Mouse (Mus musculus): ENCODE results near the gene Lypd6b.

Lypd6b gene

DNA sequence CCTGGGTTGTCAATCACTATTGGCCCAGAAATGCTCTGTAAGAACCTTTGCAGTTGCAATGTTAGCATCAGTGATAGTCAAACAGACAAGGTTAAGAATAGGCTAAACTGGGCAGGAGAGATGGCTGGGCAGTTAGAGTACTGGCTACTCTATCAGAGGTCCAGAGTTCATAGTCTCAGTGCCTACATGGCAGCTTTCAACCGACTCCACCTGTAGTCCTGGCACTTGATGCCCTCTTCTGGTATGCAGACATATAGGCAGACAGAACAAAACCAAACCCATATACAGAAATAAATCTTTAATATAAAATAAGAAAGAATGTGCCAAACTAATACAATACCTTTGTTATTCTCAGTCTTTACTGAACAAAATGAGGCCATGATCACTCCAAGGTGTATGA, 83.5 kb downstream of the Lypd6b start:
- no peak for DNase-seq

DNA sequence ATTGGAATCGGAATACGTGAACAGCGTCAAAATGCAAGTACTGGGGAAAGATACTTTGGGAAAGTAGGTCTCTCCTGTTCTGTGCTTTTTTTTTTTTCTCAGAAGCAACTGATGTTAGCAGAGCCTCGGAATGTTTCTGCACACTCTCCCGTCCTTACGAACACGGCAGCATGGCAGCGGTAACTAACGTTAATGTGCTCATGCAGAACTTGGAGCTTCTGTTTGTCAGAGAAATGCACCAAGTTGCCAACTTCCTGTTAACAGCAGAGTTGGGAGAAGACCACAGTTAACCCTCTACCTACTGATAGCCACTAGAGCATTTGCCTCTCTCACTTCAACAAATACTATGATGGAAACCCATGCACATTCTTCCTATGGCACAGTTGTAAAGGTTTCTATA, 93.0 kb downstream of the Lypd6b start:
- DNase-seq: no peak

DNA sequence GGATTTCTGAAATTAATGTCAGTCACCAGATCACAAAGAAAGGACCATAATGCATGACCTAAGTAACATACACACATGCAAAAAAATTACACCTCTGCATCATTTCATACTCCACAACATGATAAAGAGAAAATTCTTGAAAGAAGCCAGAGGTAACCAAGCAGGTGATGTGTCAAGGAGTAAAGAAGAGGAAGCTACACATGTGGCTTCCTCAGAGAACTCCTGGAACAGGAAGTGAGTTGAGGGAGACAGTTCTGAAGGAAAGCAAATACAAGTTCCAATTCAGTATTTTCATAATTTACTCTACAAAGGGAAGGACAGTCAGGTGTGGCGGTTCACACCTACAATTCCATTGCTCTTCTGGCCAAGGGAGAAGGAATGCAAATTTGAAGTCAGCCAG, 93.5 kb downstream of the Lypd6b start:
- no peak for DNase-seq

DNA sequence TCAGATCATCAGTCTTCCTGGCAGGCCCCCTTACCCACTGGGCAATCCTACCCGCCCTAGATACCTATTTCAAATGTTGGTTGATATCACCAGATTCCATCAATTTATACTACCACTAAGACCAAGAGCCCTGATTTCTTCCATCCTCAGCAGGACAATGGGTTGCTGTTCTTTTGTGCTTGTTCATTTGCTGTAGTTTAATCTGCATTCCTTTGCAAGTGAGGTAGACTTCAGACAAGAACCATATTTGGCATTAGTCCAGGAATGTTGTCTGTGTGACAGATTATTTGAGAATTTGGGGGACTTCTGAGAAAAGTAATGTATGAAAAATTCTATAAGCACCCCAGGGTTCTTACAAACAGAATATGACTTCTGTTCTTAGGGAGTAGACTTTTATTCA, 95.0 kb downstream of the Lypd6b start:
- DNase-seq: no peak

DNA sequence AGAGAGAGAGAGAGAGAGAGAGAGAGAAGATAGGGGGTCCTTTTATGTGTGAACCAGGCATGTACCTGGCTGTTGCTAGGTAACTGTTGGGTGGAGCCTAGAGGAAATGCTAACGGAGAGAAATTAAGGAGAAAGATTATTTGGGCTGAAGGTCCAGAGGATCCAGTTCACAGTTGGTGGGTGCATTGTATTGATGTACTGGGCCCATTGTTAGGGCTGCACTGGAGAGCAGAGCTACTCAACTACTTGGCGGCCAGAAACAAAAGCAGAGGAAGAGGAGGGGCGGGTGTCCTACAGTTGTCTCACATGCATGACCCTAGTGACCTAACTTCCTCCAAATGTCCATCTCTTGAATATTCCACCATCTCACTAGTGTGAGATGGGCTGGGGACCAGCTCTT, 96.5 kb downstream of the Lypd6b start:
- DNase-seq: no peak

DNA sequence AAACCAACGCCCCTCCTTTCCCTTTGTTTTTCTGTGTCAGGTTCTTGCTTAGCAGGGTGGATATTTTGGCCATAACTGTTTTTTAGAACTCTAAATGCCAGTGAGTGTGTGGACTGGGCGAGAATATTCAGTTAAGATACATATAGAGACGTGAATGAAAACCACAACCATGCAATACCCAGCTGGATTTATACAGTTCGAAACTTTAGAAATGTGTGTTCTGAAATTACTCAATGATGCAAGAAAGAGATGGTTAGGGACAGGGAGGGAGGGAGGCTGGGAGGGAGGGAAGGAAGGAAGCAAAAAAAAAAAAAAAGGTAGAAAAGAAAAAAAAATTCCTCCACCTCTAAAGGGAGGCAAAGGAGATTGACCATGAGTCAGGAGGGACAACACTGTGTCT, 98.7 kb downstream of the Lypd6b start:
- DNase-seq: no peak

DNA sequence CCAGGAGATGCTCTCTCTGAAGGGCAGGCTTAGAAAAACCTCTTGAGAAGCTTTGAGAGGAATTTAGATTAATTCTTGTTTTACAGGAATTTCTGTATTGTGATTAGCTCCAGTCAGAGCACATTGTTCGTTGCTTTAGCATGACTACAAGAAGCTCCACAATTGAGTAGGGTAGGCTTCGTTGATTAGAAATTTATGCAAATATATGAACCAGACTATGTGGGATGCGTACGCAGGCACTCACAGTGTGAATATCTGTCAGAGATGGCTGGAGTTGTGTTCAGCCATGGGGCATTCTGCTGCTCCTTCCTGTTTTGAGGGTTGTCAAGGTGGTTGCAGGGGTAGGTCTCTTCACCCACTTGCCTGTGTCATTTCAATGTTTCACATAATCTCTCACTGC, 100.9 kb downstream of the Lypd6b start:
- no peak for DNase-seq

DNA sequence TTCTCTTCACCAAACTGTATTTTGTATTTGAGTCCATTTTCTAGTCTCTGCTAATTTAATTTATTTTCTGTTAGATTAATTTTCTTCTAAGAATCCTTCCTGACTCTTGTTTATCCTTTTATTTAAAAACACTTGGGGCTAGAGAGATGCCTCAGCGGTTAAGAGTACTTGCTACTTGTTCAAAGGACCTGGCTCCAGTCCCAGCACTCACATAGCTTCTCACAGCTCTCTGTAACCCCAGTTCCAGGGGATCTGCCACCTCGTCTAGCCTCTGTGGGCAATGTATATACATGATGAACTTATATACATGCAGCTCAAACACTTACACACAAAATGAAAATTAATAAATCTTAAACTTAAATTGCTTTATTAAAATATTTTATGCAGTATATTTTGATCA, 103.2 kb downstream of the Lypd6b start:
- no peak for DNase-seq

DNA sequence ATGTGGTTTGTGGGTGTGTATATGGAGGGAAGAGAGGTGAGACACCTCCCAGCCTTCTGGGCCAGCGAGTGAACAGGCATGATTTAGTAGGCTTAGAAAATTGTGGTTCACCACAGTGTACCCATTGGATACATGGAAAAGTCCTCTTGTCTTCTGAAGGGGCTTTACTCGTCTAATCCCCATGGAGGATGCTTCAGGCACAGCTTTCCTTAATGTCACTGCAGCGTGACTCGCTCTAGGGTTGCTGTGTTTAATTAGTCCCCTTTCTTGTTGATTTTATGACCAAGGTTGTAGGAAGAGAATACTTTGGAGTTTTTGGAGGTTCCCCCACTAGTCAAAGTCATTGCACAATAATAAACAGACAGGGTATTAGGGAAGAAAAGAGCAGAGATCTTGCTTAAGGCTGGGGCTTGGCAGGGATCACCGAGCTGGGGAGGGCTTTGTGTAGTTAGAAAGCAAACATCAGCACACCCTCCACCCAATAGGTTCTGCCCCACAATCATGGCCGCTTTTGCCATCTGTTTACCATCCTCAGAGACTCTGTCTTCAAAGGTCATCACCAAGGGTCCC, 122.4 kb downstream of the Lypd6b start:
- no peak for DNase-seq

DNA sequence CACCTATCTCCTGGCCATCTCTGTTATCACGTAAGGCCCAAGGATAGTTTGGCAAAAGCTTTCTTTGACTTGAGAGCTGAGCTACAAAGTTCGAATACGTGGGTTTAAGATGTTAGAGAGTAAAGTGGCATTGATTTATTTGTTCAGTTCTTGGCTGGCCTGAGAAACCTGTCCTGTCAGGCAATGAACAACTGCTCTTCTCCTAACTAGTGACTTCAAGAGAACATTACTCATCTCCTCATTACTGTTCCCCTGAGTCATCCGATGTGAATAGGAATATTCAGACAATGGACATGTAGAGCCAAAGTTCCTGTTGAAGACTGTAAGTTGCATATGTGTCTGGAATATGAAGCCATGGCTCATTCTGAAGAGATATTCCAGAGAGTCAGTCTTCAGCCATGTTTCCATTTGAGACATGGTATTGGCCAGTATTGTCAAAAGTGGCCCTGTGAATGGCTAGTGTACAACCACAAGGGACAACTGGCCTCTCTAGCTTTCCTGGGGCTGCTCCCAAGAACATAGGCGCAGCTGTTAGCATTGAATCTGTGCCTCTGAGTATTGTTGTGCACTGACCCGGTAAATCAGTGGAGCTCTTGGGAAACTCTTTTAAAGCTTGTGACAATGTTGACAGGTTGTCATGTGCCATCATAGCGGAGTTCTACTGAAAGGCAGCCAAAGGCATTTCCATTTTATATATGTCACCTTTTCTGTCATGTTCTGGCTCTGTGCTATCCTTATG, 124.0 kb downstream of the Lypd6b start:
- DNase-seq: no peak

DNA sequence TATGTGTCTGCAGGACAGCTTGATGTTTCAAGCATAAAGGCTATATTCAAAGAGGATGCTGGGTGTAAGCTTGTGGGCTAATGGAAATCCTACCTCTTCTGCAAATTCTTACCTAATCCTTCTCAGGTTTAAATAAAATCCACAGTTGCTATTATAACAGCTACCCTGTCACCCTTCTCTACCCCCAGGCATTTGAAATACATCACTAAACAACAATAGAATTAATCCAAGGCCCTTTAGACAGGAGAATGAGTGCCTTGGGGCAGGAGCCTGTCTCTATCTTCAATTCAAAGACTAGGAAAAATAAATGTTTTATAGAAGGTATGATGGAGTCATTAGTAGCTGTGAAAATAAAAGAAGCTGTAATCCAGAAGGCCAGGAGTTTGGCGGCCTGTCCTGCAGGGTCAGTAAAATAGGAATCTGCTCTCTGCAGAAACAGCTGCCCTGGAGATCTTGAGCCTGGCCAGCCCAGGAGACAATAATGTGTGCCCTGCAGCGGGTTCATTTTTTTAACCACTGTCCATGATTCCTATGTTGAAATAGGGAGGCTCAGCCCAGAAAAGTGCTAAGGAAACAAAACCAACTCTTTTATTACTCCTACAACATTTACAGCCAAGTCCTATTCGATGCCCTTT, 124.9 kb downstream of the Lypd6b start:
- DNase-seq: no peak

DNA sequence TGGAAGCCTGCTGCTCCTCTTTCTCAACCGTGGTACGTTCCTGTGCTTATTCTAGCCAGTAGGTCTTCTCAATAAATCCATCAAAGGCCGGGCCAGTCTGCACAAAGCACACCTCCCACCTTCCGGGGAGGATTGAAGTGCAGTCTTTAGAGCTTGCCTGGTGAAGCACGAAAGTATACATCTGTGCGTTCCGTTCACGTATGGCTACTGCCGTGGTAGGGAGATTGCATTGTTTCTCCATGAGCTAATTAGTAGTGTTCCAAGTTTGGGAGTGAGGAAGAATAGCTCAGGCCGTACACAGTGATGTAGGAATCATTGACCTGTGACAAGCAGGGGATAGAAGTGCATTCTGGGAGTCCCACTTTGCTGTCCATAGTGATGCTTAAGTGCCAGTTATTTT, 130.0 kb downstream of the Lypd6b start:
- DNase-seq: no peak

DNA sequence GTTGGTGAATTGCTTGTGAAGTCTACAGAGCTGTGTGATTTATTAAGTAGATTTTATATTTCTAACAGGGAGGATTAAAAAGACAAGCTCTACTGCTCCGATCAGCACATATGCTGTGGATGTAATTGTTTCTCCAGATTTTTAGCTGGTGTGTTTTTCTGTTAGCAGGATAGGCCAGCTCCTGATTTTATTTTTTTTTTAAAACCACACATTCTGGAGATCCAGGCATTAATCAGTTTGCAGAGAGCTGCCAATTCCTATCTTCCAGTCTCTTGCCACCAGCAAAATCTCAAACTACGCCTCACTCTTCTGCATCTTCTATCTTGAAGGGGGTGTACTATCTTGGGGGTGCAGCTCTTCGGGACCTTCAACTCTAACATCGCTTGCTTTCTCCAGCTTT, 130.6 kb downstream of the Lypd6b start:
- DNase-seq: no peak

DNA sequence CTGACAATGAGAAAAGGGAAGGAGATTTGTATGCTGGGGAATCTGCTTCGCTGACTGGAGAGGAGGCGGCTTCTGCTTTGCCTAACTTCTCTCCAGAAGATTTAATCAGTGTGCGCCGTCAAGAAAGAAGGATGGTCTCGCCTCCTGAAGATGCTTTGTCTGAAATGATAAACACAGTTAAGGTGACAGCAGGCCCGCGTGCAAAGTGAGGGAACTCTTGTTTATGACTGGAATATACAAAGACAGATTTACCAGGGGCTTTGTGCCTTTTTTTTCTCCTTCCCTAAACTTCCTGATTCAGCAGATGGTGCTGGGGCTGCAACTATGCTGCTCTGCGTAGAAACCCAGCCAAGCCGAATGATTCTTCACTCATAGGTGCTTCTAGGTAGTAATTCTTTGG, 131.2 kb downstream of the Lypd6b start:
- no peak for DNase-seq

DNA sequence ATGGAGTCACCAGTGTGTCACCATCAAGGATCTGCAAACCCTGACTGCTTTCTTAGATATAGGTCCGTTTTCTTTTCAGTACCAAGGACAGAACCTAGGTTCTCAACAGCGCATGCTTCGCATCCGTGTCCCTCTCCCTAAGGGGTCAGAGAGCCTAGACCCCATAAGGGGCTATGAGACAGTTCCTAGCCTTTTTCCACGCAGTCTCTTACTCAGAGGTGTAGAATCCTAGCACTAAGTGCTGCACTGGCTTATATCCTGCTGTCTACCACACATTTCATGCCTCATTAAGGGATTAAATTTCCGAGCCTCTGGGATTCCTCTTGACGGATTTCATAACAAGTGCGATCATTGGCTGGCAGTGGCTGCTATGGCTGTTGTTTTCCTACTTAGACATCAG, 134.5 kb downstream of the Lypd6b start:
- no peak for DNase-seq

DNA sequence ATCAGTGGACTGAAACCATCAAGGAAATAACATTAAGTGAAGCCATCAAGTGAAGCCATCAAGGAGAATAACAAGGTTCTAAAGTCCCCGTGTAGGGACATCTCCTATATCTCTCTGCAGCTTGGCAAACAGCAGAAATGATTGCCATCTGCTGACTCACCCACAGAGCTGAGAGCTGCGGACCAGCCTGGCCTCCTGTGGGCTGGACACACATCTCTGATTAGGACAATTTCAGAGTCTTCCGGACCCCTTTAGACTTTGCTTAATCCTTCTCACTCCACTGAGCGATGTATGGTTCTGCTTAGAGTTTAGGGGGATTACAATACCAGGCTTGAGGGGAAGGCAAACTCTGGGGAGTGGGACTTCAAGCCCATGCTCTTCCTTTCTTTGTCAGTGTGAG, 135.3 kb downstream of the Lypd6b start:
- DNase-seq: no peak

DNA sequence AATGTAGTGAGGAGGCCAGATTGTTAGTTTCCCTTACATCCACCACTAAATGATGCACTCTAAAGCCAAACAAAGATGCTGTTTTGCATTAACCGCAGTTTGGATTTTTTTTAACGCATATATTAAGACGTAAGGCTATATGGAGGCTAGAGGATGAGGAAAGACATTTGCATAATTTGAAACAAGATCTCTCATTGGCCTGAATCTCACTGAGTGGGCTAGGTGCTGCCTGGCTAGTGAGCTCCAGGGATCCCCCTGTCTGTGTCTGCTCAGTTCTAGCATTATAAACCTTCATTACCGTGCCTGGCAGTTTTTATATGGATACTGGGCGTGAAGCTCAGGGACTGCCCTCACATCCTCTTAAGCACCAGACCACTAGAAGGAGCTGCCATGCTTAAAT, 138.7 kb downstream of the Lypd6b start:
- DNase-seq: no peak

DNA sequence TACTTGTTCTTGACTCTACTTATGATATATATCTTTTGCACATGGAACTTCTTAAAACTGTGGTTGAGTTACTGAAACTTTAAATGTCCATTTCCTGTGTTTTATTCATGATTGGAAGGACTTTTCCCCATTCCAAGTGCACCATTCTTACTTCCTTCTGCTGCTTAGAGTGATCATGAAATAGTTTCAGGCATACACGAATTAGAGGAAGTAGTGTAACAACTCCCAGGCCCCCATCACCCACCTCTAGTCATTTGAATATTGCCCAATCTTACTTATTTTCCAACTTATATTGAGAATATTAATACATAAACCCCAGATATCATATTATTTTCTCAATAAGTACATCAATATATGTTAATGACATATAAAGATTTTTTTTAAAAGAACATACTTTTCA, 139.9 kb downstream of the Lypd6b start:
- DNase-seq: no peak

DNA sequence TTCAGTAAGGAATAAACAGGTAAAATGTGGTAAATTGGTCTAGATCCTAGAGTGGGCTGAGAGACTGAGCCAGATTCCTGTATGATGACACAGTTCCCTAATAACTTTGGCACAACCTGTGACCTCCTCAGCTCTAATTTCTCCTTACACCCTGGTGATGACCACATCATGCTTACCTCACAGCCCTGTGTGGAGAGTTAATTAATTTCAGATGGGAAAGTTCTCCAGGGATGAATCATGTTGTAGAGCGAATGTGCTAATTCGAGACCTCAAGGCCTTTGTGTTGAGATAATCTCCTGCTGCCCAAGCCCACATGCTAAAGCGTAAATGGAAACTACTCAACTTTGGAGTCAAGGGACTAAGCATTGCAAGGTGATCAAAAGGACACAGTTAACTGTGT, 142.4 kb downstream of the Lypd6b start:
- no peak for DNase-seq

DNA sequence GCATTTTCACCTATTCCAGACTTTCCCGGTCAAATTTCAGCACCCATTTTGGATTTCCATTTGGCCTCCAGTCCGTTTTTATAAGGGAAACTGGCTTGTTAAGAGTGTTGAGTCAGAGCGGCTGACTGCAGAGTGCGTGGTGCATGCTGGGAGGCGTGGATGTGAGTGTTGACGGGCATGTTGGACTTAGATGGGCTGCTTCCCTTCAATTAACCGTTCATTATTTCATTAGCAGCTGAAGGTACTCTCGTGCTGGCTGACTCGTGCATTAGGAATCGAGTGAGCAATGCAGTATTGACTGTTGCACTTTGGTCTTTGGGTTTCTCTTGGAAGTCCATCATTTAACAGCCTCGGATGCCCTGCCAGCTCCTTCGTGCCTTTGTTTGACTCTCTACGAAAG, 150.1 kb downstream of the Lypd6b start:
- no peak for DNase-seq

DNA sequence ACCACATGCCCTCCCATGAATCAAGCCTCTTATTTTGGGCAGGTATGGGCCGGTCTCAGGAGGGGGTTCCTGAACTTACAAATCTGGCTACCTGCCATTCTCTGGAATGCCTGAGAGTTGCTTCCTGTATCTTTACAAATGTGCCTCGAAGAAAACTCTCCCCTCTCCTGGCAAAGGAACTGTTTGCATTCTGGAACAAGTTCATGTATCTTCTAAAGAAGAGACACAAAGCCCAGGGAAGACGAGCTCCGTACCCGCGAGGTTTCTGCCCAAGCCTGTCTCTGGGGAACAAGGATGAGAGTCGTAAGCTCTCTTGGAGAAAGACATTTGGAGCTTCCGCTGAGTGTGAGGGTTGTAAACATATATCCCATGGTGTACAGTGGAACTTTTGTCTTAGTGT, 150.8 kb downstream of the Lypd6b start:
- no peak for DNase-seq

DNA sequence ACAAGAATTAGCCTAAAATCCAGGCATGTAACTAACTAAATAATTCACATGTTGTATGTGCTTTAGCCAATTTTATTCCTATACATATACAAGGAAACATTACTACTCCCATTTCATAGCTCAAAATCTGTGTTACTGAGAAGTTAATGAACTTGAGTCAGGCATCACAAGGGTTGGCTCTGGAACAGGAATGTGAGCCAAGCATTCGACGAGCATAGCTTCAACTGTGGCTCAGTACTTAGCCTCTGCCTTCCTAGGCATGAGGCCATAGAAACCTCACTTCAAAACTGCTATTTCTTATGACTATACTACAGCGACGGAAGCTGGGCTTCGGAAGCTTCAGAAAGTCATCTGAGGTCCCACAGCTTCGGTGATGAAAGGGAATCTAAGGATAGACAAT, 152.9 kb downstream of the Lypd6b start:
- no peak for DNase-seq

DNA sequence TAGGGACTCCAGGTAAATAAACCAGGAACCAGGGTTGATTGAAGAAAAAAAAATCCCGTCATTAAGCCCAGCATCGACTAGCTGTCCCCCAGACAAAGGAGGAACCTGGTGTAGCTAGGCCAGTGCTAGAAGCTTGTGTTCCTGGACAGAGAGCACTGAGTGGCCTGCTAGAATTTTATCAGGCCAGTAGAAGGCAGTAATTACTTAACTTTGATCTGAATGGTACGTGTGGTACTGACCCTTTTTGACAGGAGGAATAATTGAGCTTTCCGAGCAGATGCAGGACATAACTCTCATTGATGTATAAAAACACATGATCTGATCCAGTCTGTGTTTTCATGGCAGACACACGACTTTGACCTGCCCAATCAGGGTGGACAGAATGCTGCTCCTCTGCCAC, 154.6 kb downstream of the Lypd6b start:
- no peak for DNase-seq

DNA sequence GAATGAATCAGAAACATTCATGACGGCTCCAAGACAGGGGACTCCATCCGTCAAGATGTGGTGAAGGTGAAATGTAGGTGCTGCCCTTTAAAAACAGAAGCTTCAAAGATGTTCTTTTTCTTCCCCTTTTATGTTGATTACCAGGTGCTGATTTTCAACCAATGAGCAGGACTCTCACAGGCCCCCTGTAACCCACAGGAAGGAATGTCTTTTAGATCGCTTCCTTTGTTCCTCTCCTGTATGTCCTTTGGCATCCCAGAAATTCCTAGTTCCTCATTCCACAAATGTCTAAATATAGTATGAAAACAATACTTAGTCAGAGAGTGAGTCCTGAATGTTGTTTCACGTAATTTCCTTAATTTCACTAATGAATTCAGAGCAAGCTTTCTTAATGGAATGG, 164.2 kb downstream of the Lypd6b start:
- DNase-seq: no peak

Measured in kidney, adult 8-10 months (tissue).